Mouse (Mus musculus): ENCODE measurements around the gene Asna1. TPM values are rescaled to one million over a fixed set of nuclear protein-coding genes. Genes with fewer than 3 reads are reported as not detected.

Gene Asna1
- total RNA-seq, 2 experiments from 2014 or later: 116 to 128 TPM

DNA sequence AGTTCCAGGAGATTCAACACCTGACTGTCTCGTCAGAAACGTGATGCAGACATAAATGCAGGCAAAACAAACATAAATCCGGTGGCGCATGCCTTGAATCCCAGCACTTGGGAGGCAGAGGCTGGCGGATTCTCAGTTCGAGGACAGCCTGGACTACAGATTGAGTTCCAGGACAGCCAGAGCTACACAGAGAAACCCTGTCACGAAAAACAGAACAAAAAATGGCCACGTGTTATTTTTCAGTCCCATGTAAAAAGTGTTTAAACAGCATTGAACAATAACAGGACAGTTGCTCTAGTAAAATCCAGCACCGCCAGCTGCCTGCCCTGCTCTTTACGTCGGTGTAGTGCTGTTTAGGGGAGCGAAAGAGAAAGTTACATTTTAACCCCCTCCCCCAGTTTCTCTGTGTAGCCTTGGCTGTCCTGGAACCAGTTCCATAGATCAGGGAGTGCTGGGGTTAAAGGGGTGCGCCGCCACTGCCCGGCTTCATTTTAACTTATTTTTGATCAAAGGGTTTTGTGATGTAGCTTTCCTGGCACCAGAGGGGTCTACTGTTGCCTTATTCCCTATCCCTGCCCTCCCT lies 10.7 kb upstream of the Asna1 start:
- DNase-seq (ENCODE audit: extremely low spot score in 1 of 2, low spot score in 1 of 2): no peak

DNA sequence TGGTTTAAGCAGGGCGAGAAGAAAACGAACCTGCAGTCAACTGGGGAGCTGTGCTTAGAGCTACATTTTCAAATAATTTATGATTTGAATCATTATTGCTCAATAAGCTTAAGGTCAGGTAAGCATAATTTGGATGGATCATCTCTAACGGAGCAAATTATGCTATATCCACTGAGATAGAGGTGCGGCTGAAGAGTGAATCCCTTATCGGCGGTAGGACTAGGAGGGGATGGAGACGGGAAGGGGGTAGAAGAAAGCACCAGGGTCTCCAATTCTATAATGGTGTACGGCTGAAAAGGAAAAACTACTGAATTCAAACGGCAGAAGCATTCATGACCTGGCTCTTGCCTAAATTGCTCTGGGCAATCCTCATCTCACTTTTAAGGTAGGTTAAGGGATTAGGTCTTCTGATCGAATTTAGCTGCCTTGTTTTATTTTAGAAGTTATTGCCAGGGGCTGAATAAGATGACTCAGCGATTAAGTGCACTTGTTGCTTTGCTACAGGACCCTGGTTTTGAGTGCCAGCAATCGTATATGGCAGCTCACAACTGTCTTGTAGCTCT lies 10.2 kb upstream of the Asna1 start:
- DNase-seq (ENCODE audit: extremely low spot score in 1 of 2, low spot score in 1 of 2): no peak

DNA sequence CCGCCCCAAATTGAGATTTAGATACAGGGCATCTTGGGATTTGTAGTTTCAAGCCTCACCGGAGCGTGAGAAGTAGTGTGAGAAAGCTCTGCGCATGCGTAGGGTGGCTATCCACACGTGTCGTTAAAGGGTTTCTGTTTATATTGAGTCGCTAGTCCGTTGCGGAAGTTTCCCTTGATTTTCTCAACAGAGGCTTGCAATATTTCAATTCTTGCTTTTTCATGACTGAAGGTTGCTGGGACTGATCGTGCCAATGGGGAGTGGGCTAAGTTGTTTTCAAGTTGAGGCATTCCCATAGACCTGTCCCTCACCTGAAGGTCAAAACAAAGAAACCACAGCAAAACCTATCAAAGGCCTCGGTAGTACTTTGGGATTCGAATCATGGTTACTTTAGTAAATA lies 9.7 kb upstream of the Asna1 start:
- peak in 1 of 2 experiments; percentile 64 for DNase-seq (ENCODE audit: extremely low spot score in 1 of 2, low spot score in 1 of 2)

DNA sequence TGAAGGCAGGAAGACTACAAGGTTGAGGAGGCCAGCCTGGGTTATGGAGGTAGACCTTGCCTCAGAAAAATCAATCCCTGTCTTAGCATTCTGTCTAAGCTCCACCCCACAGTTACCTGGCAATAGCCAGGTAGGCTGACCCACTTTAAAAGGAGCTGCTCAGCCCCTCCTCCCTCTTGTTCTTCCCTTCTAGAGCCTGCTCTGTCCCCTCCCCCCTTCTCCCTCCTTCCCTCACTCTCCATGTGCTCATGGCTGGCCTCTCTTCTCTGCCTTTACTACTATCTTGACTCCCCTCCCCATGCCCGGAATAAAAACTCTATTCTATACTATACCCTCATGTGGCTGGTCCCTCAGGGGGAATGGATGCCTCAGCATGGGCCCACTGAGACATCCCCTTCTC lies 8.8 kb upstream of the Asna1 start:
- no peak for DNase-seq (ENCODE audit: extremely low spot score in 1 of 2, low spot score in 1 of 2)

DNA sequence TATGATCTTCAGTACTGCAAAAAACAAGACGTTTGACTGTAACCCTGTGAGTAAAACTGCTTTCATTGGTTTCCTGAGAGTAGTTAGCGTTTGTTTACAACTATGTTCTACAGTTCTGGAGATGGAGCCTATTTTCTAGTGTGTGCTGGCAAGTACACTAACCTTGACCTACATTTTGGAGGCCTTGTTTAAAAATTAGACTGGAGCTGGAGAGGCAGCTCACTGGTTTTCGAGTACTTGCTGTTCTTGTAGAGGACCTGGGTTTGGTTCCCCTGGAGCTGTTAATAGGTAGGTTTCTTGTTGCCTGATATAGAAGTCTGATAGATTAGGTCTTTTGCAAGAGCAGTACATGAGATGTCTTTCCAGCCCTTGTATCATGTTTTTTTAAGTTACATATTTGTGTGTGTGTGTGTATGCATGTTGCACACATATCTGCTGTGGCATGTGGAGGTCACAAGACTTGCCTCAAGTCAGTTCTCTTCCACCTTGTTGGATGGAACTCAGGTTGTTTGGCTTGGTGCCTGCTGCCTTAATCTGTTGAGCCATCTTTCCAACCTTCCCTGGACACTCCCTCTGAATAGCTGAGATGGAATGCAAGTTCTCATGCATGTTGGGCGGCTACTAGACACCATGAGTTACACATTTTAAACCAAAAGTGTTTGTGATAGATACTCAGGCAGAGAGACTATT lies 7.7 kb upstream of the Asna1 start:
- no peak for DNase-seq (ENCODE audit: extremely low spot score in 1 of 2, low spot score in 1 of 2)

DNA sequence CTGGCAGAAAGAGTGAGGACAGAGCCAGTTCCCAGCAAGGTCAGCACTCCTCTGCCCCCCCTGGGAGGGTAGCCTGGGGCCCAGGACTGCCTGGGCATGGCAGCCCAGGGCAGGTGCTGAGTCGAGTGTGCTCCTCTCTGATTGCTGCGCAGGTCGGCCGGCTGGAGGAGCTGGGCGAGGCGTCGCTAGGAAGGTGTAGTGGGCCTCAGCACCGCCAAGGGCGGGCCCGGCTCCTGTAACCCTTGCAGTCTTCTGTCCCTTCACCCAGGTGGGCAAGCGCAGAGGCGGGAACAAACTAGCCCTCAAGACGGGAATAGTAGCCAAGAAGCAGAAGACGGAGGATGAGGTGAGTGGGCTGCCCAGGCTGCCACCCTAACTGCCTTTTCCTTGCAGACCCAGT lies 4.2 kb upstream of the Asna1 start:
- DNase-seq (ENCODE audit: extremely low spot score in 1 of 2, low spot score in 1 of 2): no peak

DNA sequence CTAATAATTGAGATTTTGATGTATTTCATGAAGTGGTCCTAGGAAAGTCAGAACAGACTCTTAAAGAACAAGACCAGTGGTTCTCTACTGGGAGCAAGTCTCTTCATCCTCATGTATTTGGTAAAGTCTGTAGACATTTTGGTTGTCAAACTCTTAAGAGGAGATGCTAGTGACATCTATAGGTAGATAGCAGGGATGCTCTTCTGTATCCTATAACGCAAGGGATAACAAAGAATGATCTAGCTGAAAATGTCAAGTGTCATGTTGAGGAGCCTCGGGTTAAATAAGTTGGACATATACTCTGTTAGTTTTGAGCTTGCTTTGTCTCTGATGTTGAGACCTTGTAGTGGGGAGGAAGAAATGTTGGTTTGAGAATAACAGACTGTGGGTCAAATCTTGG lies 2.8 kb upstream of the Asna1 start:
- no peak for DNase-seq (ENCODE audit: extremely low spot score in 1 of 2, low spot score in 1 of 2)

DNA sequence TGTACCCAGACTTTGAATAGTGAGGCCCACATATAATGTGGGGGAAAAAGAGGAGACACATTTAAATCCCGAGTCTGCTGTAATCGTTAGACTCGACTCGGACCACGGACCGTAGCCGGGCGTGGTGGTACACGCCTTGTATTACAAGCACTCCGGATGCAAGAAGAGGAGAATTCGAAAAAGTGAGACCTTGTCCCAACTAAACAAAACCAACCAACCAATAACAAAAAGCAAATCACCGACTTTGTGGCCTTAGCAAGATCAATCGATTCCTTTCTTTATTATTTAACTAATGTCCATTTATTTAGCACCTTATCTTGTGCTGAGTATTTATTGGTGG lies 2.4 kb upstream of the Asna1 start:
- no peak for DNase-seq (ENCODE audit: extremely low spot score in 1 of 2, low spot score in 1 of 2)

DNA sequence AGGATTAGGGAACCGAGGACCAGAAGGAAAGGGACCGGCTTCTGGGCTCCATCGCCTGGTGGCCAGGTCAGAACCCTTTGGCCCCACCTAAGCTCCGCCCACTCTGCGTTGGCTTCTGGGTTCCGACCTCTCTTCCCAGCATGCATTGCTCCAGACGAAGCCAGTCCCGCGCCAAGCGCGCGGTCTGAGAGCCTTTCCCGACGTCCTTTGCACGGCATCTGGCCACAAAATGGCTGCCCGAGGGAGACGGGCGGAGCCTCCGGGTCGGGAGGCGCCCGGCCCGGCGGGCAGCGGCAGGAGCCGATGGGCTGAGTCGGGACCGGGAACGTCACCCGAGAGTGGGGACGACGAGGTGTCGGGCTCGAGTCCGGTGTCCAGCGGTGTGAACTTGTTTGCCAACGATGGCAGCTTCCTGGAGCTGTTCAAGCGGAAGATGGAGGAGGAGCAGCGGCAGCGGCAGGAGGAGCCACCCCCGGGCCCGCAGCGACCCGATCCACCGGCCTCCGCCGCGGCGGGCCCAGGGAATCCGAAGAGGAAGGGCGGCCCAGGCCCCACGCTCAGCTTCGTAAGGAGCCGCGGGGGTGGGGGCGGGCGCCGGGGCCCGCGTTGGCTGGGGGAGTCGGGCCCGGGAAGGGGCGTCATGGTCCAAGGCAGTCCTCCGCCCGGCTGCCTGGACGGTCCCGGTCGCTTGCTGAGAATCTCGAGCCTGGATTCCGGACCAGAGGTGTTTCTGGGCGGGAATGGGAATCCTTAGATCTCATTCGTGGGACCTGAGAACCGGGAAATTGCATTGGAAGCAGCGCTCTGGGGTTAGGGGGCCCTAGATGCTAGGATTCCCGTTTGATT lies 1.8 kb upstream of the Asna1 start, which contains the start of gene Trir:
Gene Trir (plus strand): TSS at position 154 of the 846 bp plus-strand sequence.
- peak; percentile 90 to 95 for DNase-seq (ENCODE audit: extremely low spot score in 1 of 2, low spot score in 1 of 2)

DNA sequence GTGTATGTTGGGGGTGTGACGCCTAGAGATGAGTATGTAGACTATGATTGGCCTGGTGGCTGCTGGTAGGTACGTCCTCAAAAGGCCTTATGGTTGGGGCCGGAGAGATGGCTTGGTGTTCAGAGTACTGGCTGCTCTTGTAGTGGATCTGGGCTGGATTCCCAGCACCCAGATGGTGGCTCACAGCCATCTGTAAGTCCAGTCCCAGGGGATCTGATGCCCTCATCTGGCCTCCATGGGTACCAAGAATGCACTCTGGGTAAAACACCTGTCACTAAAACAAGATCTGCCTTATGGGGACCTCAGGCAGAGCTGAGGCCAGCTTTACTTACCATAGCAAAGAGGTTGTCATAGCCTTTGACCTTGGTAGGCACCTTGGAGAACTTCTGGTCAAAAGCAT lies 1.2 kb downstream of the Asna1 start:
- no peak for DNase-seq (ENCODE audit: extremely low spot score in 1 of 2, low spot score in 1 of 2)

DNA sequence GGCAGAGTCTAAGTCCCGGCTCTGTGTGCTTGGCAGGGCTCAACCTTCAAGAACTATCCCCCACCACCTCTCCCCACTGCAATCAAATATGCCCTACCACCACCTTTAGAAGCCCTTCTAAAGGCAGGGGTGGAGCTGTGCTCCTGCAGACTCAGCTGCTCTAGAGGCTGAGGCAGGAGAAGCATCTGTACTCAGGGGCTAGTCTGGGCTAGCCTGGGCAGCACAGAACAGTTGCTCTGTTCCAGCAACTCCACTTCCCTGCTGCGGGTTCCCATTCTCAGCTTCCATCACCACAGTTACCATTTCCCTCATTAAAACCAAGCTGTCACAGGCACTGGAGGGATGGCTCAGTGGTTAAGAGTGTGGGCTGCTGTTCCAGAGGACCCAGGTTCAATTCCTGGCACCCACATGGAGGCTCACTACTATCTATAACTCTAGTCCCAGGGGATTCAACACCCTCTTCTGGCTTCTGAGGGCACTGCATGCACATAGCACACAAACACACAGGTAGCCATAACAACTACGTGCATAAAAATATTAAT lies 3.5 kb downstream of the Asna1 start:
- DNase-seq (ENCODE audit: extremely low spot score in 1 of 2, low spot score in 1 of 2): no peak

DNA sequence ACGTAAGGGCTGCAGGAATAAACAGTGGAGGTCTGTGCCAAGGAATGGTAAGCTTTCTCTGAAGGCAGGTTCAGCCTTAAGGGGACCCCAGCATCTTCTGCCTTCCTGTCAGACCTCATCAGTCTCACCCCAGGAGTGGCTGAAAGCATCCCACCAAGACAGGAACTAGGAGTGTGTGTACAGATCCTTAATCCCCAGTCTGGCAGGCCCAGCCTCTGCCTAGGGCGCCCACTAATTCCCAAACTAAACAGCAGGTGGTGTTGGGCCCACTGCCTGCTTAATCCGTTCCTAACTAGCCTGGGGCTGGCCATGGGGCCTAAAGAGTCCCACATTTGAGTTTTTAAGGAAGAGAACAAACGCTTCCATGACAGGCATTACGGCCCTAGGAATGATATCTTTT lies 7.9 kb downstream of the Asna1 start:
- no peak for DNase-seq (ENCODE audit: extremely low spot score in 1 of 2, low spot score in 1 of 2)

DNA sequence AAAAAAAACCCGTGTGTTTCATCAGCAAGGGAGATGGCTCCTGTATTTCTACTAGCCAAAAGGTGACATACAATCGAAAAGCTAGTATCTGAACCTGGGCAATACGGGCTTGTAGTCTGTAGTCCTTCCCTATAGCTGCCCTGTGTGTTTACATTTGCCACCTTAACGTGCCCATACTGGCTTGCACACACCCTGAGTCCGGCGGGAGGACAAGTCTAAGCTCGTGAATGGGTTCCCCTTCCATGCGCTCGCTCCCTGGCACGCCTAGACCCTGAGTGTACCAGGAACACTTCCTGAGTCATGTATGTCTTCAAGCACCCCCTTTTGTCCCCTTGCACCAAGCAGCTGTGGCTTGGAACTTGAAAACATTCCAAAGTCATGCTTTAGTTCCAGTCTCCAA lies 8.4 kb downstream of the Asna1 start:
- DNase-seq (ENCODE audit: extremely low spot score in 1 of 2, low spot score in 1 of 2): no peak

DNA sequence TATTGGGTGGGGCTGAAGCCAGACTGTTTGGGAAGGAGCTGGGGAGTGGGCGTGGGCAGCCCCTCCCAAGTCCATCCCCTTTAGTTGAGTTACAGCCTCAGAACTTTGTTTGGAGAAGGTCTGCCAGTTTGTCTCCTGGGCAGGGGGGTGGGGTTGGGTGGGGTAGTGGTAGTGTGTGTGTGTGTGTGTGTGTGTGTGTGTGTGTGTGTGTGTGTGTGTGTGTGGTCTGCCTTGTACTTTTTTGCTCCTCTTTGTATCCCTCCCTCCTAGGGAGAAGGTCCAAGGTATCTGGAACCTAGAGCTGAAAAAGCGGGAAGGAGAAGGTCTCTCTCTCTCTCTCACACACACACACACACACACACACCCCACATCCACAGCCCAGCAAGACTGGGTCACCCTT lies 10.7 kb downstream of the Asna1 start, which contains the start of gene Best2:
Gene Best2 (minus strand): TSS at position 101 of the 400 bp plus-strand sequence.
- no peak for DNase-seq (ENCODE audit: extremely low spot score in 1 of 2, low spot score in 1 of 2)

DNA sequence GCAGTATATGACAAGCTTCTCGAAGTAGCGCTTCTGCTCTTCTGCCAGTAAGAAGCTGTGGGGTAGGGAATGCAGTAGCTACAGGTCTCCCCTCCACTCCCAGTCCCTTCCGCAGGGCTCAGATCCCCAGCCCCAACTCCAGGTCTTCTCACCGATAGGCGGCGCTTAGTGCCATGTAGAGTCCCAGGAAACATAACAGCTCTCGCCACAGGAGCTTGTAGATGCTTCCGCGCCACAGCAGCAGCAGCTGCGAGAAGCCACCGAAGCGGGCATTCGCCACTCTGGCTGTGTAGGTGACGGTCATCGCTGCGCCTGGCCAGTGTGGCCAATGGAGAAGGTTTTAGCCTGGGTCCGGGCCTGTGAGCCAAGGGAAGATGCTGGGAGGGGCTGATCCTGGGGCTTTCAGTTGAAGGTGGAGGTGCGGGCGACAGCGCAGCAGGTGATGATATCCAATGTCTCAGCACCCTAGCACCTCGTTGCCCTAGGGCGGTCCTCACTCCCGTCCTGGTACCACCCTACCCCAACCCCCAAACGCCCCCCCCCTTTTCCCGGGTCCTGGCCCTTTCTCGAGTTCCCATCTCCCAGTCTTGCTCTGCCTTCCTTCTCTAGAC lies 11.7 kb downstream of the Asna1 start:
- peak; percentile 56 to 73 for DNase-seq (ENCODE audit: extremely low spot score in 1 of 2, low spot score in 1 of 2)

DNA sequence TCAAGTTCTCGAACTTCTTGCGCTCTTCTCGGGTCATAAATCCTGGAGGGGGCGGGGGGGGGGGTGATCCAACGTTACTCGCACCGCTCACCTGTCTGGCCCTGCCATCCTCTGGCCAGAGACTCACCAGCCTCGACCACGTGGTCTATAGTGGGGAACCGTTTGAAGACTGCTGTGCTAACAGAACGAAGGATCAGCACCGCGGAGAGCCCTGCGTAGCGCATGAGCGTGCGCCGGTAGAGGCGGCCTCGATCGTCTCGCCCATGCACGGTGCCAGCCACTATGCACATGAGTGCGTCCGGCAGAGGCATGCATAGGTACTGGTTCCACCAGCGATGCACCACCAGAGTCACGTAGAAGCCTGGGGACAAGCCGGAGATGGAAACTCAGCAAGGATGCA lies 13.8 kb downstream of the Asna1 start:
- no peak for DNase-seq (ENCODE audit: extremely low spot score in 1 of 2, low spot score in 1 of 2)

DNA sequence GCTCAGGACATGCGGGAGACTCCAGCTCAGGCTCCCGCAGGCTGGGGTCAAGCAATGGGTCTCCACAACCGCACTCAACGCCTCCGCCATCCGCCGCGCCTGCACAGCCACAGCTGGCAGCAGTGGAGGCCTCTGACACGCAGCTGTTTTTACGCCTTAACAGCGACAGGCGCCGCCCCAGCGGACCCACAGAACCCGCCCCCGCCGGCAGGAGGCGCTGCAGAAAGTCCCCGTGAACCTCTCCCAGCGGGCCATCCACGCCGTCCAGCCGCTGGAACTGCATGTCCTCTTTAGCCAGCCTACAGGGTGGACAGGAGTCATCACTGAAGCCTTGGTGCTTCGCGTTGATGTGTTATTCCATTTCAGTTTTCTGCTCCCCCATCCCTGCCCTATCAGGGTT lies 17.4 kb downstream of the Asna1 start:
- no peak for DNase-seq (ENCODE audit: extremely low spot score in 1 of 2, low spot score in 1 of 2)

DNA sequence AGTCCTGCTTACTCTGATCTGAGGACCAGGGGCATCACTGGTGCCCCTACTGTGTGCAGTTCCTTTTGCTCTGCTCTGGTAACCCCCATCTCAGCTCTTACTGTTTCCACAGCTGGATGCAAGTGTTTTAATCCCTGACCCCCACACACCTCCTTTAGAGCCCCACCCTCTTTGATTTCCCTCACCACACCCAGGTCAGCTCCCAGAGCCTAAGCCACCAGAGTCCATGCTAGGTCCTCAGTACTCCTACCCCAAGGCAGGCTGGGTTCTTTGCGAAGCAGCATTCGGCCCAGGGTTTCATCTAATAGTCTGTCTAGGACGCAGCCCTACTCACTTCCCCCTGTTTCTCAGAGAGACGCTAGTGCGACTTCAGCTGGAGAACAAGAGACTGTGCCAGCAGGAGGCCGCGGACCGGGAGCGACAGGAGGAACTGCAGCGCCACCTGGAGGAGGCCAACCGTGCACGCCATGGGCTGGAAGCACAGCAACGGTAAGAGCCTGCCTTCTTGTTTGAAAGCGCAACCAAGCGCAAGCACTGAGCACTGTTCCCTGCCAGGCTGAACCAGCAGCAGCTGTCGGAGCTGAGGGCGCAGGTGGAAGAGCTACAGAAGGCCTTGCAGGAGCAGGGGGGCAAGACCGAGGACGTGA lies 27.3 kb downstream of the Asna1 start:
- DNase-seq (ENCODE audit: extremely low spot score in 1 of 2, low spot score in 1 of 2): peak; percentile 82 to 98

DNA sequence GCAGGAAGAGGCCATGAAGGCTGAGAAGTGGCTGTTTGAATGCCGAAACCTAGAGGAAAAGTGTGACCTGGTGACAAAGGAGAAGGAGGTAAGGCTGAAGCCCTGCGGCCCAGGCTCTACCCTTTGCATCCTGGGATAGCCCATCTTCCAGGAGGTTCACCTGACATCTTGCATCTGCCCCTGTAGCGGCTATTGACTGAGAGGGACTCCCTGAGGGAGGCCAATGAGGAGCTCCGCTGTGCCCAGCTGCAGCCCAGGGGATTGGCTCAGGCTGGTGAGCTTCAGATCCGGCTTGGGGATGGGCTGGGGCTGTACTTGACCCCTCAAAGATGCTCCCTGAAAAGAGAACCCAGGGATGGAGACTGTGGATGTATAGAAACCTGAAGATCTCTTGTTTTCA lies 28.1 kb downstream of the Asna1 start:
- DNase-seq (ENCODE audit: extremely low spot score in 1 of 2, low spot score in 1 of 2): no peak

DNA sequence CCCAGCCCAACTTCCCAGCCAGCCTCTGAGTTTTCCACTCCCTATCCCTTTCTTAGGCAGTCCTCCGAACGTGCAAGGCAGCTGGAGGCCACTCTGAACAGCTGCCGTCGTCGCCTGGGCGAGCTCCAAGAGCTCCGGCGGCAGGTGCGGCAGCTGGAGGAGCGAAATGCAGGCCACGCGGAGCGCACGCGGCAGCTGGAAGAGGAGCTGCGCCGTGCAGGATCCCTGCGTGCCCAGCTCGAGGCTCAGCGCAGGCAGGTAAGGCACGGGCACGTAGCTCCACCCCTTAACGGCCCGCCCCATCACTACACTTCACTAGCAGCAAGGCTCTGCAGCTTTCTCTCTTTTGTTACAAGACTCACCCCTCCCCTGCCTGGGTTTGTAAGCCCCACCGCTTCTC lies 29.4 kb downstream of the Asna1 start:
- no peak for DNase-seq (ENCODE audit: extremely low spot score in 1 of 2, low spot score in 1 of 2)
